Mouse (Mus musculus): ENCODE measurements at regions not wholly inside any gene's neighbourhood (a gene's known extent, or its start where the extent isn't known, plus 50 kb on each side); places are given as distances from the start of the nearest gene placed in this dataset.

GRCm38 (mm10) chrX:159116210-159116609 lies 93.9 kb upstream of the Rps6ka3 start:
- DNase-seq (ENCODE audit: low spot score) (no peak), ATAC-seq (replicated peaks; ENCODE audit: low FRiP score, low TSS enrichment, low read depth) (no peak)
- no peaks in the 10 kb centered on the region for H3K36me3 ChIP-seq (ENCODE audit: control insufficient read depth, insufficient read depth, low read length)
- no peak overlapping the region for H3K4me3 ChIP-seq (ENCODE audit: low read depth, low read length)
- H3K4me1 ChIP-seq (replicated peaks; ENCODE audit: control insufficient read depth, insufficient read depth, low read length), result no peaks in the 10 kb centered on the region
- H3K27me3 ChIP-seq (replicated peaks; ENCODE audit: control insufficient read depth, insufficient read depth, low read length), result no peaks in the 10 kb centered on the region
- no peaks in the 10 kb centered on the region for H3K9me3 ChIP-seq (ENCODE audit: control insufficient read depth, low read length)
- H3K9ac ChIP-seq (ENCODE audit: low read length), result no peak overlapping the region
- H3K4me2 ChIP-seq (ENCODE audit: low read length), result no peak overlapping the region
- H3K27ac ChIP-seq (ENCODE audit: low read depth), result no peak overlapping the region

GRCm38 (mm10) chrX:159140554-159140953 lies 69.6 kb upstream of the Rps6ka3 start:
- DNase-seq (ENCODE audit: low spot score) (no peak), ATAC-seq (replicated peaks; ENCODE audit: low FRiP score, low TSS enrichment, low read depth) (no peak)
- Histone ChIP-seq H3K4me3 (ENCODE audit: low read depth, low read length) (no peak overlapping the region), H3K9me3 (ENCODE audit: control insufficient read depth, low read length) (no peaks in the 10 kb centered on the region), H3K4me2 (ENCODE audit: low read length) (no peak overlapping the region), H3K36me3 (ENCODE audit: control insufficient read depth, insufficient read depth, low read length) (no peaks in the 10 kb centered on the region), H3K4me1 (replicated peaks; ENCODE audit: control insufficient read depth, insufficient read depth, low read length) (no peaks in the 10 kb centered on the region), H3K27me3 (replicated peaks; ENCODE audit: control insufficient read depth, insufficient read depth, low read length) (no peaks in the 10 kb centered on the region), H3K27ac (ENCODE audit: low read depth) (no peak overlapping the region), H3K9ac (ENCODE audit: low read length) (no peak overlapping the region)
- 70% methylated on average over 4 of the region's 4 CpGs for WGBS

- Histone ChIP-seq H3K4me2 (ENCODE audit: low read length) (no peak overlapping the region), H3K4me3 (ENCODE audit: low read depth, low read length) (no peak overlapping the region), H3K9me3 (ENCODE audit: control insufficient read depth, low read length) (no peaks in the 10 kb centered on the region), H3K9ac (ENCODE audit: low read length) (no peak overlapping the region), H3K36me3 (ENCODE audit: control insufficient read depth, insufficient read depth, low read length) (no peaks in the 10 kb centered on the region), H3K27ac (ENCODE audit: low read depth) (no peak overlapping the region), H3K27me3 (replicated peaks; ENCODE audit: control insufficient read depth, insufficient read depth, low read length) (no peaks in the 10 kb centered on the region), H3K4me1 (replicated peaks; ENCODE audit: control insufficient read depth, insufficient read depth, low read length) (no peaks in the 10 kb centered on the region)
- ATAC-seq (replicated peaks; ENCODE audit: low FRiP score, low TSS enrichment, low read depth) (no peak), DNase-seq (ENCODE audit: low spot score) (no peak)
- 85% methylated on average over 4 of the region's 4 CpGs for WGBS
These were observed 66.8 kb upstream of the Rps6ka3 start for GRCm38 (mm10) chrX:159143278-159143677.

GRCm38 (mm10) chrX:159144674-159145073 lies 65.4 kb upstream of the Rps6ka3 start:
- H3K36me3 ChIP-seq (ENCODE audit: control insufficient read depth, insufficient read depth, low read length), result no peaks in the 10 kb centered on the region
- no peak for ATAC-seq (replicated peaks; ENCODE audit: low FRiP score, low TSS enrichment, low read depth)
- H3K27ac ChIP-seq (ENCODE audit: low read depth), result no peak overlapping the region
- no peaks in the 10 kb centered on the region for H3K27me3 ChIP-seq (replicated peaks; ENCODE audit: control insufficient read depth, insufficient read depth, low read length)
- WGBS, result 80% methylated on average over 3 of the region's 3 CpGs
- no peak overlapping the region for H3K4me3 ChIP-seq (ENCODE audit: low read depth, low read length)
- no peaks in the 10 kb centered on the region for H3K9me3 ChIP-seq (ENCODE audit: control insufficient read depth, low read length)
- DNase-seq (ENCODE audit: low spot score), result no peak
- H3K9ac ChIP-seq (ENCODE audit: low read length), result no peak overlapping the region
- no peak overlapping the region for H3K4me2 ChIP-seq (ENCODE audit: low read length)
- no peaks in the 10 kb centered on the region for H3K4me1 ChIP-seq (replicated peaks; ENCODE audit: control insufficient read depth, insufficient read depth, low read length)

GRCm38 (mm10) chrX:159145212-159145611 lies 64.9 kb upstream of the Rps6ka3 start:
- no peaks in the 10 kb centered on the region for H3K9me3 ChIP-seq (ENCODE audit: control insufficient read depth, low read length)
- no peaks in the 10 kb centered on the region for H3K36me3 ChIP-seq (ENCODE audit: control insufficient read depth, insufficient read depth, low read length)
- no peak overlapping the region for H3K4me3 ChIP-seq (ENCODE audit: low read depth, low read length)
- no peak for DNase-seq (ENCODE audit: low spot score)
- no peaks in the 10 kb centered on the region for H3K4me1 ChIP-seq (replicated peaks; ENCODE audit: control insufficient read depth, insufficient read depth, low read length)
- no peak overlapping the region for H3K9ac ChIP-seq (ENCODE audit: low read length)
- no peak for ATAC-seq (replicated peaks; ENCODE audit: low FRiP score, low TSS enrichment, low read depth)
- H3K27me3 ChIP-seq (replicated peaks; ENCODE audit: control insufficient read depth, insufficient read depth, low read length), result no peaks in the 10 kb centered on the region
- H3K27ac ChIP-seq (ENCODE audit: low read depth), result no peak overlapping the region
- 68% methylated on average over 4 of the region's 4 CpGs for WGBS
- H3K4me2 ChIP-seq (ENCODE audit: low read length), result no peak overlapping the region

- Histone ChIP-seq H3K4me2 (ENCODE audit: low read length) (no peak overlapping the region), H3K4me3 (ENCODE audit: low read depth, low read length) (no peak overlapping the region), H3K9ac (ENCODE audit: low read length) (no peak overlapping the region), H3K27me3 (replicated peaks; ENCODE audit: control insufficient read depth, insufficient read depth, low read length) (no peaks in the 10 kb centered on the region), H3K9me3 (ENCODE audit: control insufficient read depth, low read length) (no peaks in the 10 kb centered on the region), H3K36me3 (ENCODE audit: control insufficient read depth, insufficient read depth, low read length) (no peaks in the 10 kb centered on the region), H3K27ac (ENCODE audit: low read depth) (no peak overlapping the region), H3K4me1 (replicated peaks; ENCODE audit: control insufficient read depth, insufficient read depth, low read length) (no peaks in the 10 kb centered on the region)
- DNase-seq (ENCODE audit: low spot score), result no peak
- 64% methylated on average over 5 of the region's 5 CpGs for WGBS
- no peak for ATAC-seq (replicated peaks; ENCODE audit: low FRiP score, low TSS enrichment, low read depth)
These were observed 54.3 kb upstream of the Rps6ka3 start for GRCm38 (mm10) chrX:159155786-159156185.

GRCm38 (mm10) chrX:159156976-159157375 lies 53.1 kb upstream of the Rps6ka3 start:
- Histone ChIP-seq H3K27me3 (replicated peaks; ENCODE audit: control insufficient read depth, insufficient read depth, low read length) (no peaks in the 10 kb centered on the region), H3K9ac (ENCODE audit: low read length) (no peak overlapping the region), H3K27ac (ENCODE audit: low read depth) (no peak overlapping the region), H3K4me3 (ENCODE audit: low read depth, low read length) (no peak overlapping the region), H3K36me3 (ENCODE audit: control insufficient read depth, insufficient read depth, low read length) (no peaks in the 10 kb centered on the region), H3K4me2 (ENCODE audit: low read length) (no peak overlapping the region), H3K9me3 (ENCODE audit: control insufficient read depth, low read length) (no peaks in the 10 kb centered on the region), H3K4me1 (replicated peaks; ENCODE audit: control insufficient read depth, insufficient read depth, low read length) (no peaks in the 10 kb centered on the region)
- DNase-seq (ENCODE audit: low spot score), result no peak
- 60% methylated on average over 4 of the region's 4 CpGs for WGBS
- ATAC-seq (replicated peaks; ENCODE audit: low FRiP score, low TSS enrichment, low read depth), result no peak

- Histone ChIP-seq H3K27me3 (replicated peaks; ENCODE audit: control insufficient read depth, insufficient read depth, low read length) (no peaks in the 10 kb centered on the region), H3K36me3 (ENCODE audit: control insufficient read depth, insufficient read depth, low read length) (no peaks in the 10 kb centered on the region), H3K9ac (ENCODE audit: low read length) (no peak overlapping the region), H3K4me1 (replicated peaks; ENCODE audit: control insufficient read depth, insufficient read depth, low read length) (no peaks in the 10 kb centered on the region), H3K9me3 (ENCODE audit: control insufficient read depth, low read length) (no peaks in the 10 kb centered on the region), H3K4me2 (ENCODE audit: low read length) (no peak overlapping the region), H3K4me3 (ENCODE audit: low read depth, low read length) (no peak overlapping the region), H3K27ac (ENCODE audit: low read depth) (no peak overlapping the region)
- DNase-seq (ENCODE audit: low spot score) (no peak), ATAC-seq (replicated peaks; ENCODE audit: low FRiP score, low TSS enrichment, low read depth) (no peak)
- 75% methylated on average over 2 of the region's 2 CpGs for WGBS
These were observed 50.4 kb upstream of the Rps6ka3 start for GRCm38 (mm10) chrX:159159727-159160126.
